Mouse (Mus musculus) urinary bladder, postnatal 36 days (tissue): Measurements from ENCODE around the gene Pate2.
"Not testable (repeated sequence)": the region's sequence is repeated elsewhere in the genome, so short reads cannot be mapped to it uniquely, and the experiment has no call there.

Experiments used
- DNase-seq, 2 experiments: peaks; one replicate each; pipeline ENCODE4 v3.0.0; 2022; ENCODE audit warnings: low spot score in 2 of 2, mixed read lengths in 1 of 2

Gene Pate2

GRCm38 (mm10) chr9:35556494-35557102 lies 13.5 kb upstream of the Pate2 start:
- DNase-seq: no peak

GRCm38 (mm10) chr9:35558257-35559008 lies 11.7 kb upstream of the Pate2 start, which contains the start of the genes Ddx25 and Pus3:
TSS of gene Ddx25 (minus strand) at chr9:35558528.
TSS of gene Pus3 (plus strand) at chr9:35558595.
- no peak for DNase-seq

GRCm38 (mm10) chr9:35559009-35559890 lies 10.8 kb upstream of the Pate2 start:
- peak; percentile 57 to 68 for DNase-seq

- no peak for DNase-seq
These were observed 9.0 kb upstream of the Pate2 start for GRCm38 (mm10) chr9:35561076-35561475.

GRCm38 (mm10) chr9:35561583-35561982 lies 8.5 kb upstream of the Pate2 start:
- no peak for DNase-seq

GRCm38 (mm10) chr9:35564536-35565240 lies 5.4 kb upstream of the Pate2 start:
- DNase-seq: no peak

GRCm38 (mm10) chr9:35567995-35568394 lies 2.1 kb upstream of the Pate2 start:
- DNase-seq: no peak

- DNase-seq: no peak
These were observed 579 bp downstream of the Pate2 start for GRCm38 (mm10) chr9:35570663-35571062.

GRCm38 (mm10) chr9:35574416-35574815 lies 4.3 kb downstream of the Pate2 start:
- no peak for DNase-seq

- no peak for DNase-seq
These were observed 17.6 kb downstream of the Pate2 start for GRCm38 (mm10) chr9:35587674-35588073.

GRCm38 (mm10) chr9:35592903-35593302 lies 22.8 kb downstream of the Pate2 start:
- DNase-seq: no peak

GRCm38 (mm10) chr9:35607647-35608405 lies 37.7 kb downstream of the Pate2 start:
- no peak for DNase-seq

- DNase-seq: no peak
These were observed 41.8 kb downstream of the Pate2 start, which contains the start of gene Pate4 for GRCm38 (mm10) chr9:35611841-35612240. TSS of gene Pate4 (minus strand) at chr9:35611941.

GRCm38 (mm10) chr9:35614005-35614404 lies 43.9 kb downstream of the Pate2 start:
- no peak for DNase-seq

- DNase-seq: not testable (repeated sequence)
These were observed 46.7 kb downstream of the Pate2 start for GRCm38 (mm10) chr9:35616784-35617183.

- no peak for DNase-seq
These were observed 62.9 kb downstream of the Pate2 start for GRCm38 (mm10) chr9:35632981-35633380.

- no peak for DNase-seq
These were observed 78.0 kb downstream of the Pate2 start, which contains the start of gene Pate3 for GRCm38 (mm10) chr9:35648102-35648501. TSS of gene Pate3 (minus strand) at chr9:35648202.

GRCm38 (mm10) chr9:35673557-35673956 lies 103.5 kb downstream of the Pate2 start:
- no peak for DNase-seq

GRCm38 (mm10) chr9:35687013-35687412 lies 116.9 kb downstream of the Pate2 start, which contains the start of gene Pate1:
TSS of gene Pate1 (minus strand) at chr9:35687390.
- DNase-seq: no peak

GRCm38 (mm10) chr9:35691924-35692323 lies 121.8 kb downstream of the Pate2 start:
- no peak for DNase-seq

GRCm38 (mm10) chr9:35707265-35707664 lies 137.2 kb downstream of the Pate2 start:
- DNase-seq: no peak
